Mouse (Mus musculus) cerebellum, adult 2 months (tissue): ENCODE results near the gene Ltbp1.

Source experiments
- CTCF ChIP-seq: fragments of 200-500 bp; IDR thresholded peaks from 2 replicates; pipeline ENCODE4 v1.5.1; 2011; ENCODE audit warnings: low read depth, mild to moderate bottlenecking, control low read depth, low read length, moderate library complexity, borderline replicate concordance; ENCODE audit not compliant: insufficient read depth
- POLR2A ChIP-seq: fragments of 200-500 bp; IDR thresholded peaks from 2 replicates; pipeline ENCODE4 v1.6.1; 2011; ENCODE audit warnings: low read length, control low read depth, borderline replicate concordance; ENCODE audit not compliant: insufficient read depth

GRCm38 (mm10) chr17:75056631-75057030 lies 51.3 kb downstream of the Ltbp1 start:
- TF ChIP-seq POLR2A (no peak), CTCF (no peak)
